Mouse (Mus musculus) left cerebral cortex, postnatal 4 days (tissue): ENCODE results near the gene Galnt18. TPM values are rescaled to one million over a fixed set of nuclear protein-coding genes. Genes with fewer than 3 reads are reported as not detected.

Source experiments
- DNase-seq: peaks from one replicate; pipeline ENCODE4 v3.0.0-alpha.2; 2022
- intact Hi-C: fragments of 180-260 bp; cut with DNase I; formaldehyde crosslinking; loops from one replicate; pipeline ENCODE4 v1.15.1; 2025
- total RNA-seq, 2 experiments: library from RNA; stranded (reverse); gene quantifications; 2 replicates each; pipeline ENCODE4 v1.2.3; 2021

The Galnt18 gene
- total RNA-seq, 2 experiments from 2014 or later = 28.9 to 30.6 TPM

- intact Hi-C loops = no loop called here
- DNase-seq = peak; percentile 41
Observed at GRCm38 (mm10) chr7:111588291-111588781, 191.4 kb downstream of the Galnt18 start.

- no peak for DNase-seq
- intact Hi-C loops = no loop called here
Observed at GRCm38 (mm10) chr7:111580547-111580946, 199.2 kb downstream of the Galnt18 start.

DNA sequence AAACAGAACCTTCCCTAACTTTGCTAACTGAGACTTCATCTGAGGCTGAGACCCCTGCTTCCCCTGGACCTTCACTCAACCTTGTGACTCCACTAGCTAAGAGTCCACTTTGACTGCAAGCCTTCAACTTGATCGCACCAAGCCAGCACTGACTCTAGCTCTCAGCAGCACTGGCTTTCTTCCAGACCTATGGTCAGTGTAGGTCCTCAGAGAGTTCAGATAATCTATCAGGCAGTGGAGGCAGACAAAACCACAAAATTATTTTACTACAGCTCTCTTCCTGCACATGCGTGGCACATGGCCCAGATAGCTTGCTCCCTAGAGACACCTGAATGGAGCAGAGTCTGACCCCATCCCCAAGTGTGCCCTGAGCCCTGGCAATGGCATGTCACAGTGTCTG is 204.7 kb downstream of the Galnt18 start:
- intact Hi-C loops = no loop called here
- DNase-seq = peak; percentile 33

DNA sequence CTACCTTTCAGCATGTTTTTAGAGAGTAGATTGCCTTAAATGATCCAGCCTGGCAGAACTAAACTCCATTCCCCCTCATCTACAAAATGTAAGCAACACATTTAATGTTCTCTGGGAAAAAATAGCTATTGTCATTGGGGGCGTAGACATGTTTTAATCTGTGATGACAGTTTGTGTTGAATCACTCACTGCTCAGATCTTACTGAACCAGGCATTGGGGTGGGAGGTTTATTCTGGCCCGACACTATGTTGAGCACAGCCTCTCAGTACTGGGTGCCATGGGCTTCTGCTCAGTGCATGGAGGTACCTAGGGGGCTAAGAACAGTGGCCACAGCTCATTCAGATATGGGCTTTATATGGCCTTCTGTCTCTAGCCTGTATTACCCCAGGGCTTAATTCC is 207.4 kb downstream of the Galnt18 start:
- no peak for DNase-seq
- intact Hi-C loops = no loop called here

- no peak for DNase-seq
- intact Hi-C loops = no loop called here
Observed at GRCm38 (mm10) chr7:111566838-111567237, 212.9 kb downstream of the Galnt18 start.

DNA sequence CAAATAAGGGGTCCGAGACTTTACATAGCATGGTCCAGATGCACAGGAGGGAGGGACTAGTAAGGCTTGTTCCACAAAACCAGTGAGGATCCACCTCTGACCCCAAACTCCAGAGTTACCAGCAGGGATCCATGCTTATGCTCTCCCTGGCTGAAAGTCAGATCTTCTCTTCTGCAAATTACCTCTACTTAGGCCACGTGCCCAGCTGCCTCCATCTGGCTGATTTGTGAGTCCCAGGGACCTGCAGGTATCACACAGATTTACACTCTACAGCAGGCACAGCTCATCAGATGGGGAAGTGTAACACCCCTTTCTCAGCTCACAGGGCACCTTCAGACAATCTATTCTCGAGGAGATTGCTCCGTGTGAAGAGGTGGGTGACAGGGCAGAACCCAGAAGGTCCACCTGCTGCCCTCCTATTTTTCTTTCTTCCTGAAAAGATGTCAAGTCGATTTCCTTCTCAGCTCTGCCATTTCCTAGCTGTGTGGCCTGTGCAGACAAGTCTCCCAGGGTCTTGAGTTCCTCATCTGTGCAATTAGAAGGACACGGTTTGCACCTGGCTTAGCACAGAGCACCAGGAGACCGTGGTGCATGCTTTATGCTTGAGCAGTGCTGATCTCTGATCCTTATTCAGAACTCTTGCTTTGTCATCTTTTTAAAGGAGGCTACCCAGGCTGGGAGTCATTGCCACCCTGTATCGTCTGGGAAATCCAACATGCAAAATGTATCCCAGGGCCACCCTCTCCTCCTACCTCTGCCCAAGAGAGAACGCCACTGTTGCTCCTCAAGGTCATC is 216.3 kb downstream of the Galnt18 start:
- DNase-seq = peak; percentile 32

GRCm38 (mm10) chr7:111560097-111560496 is 219.7 kb downstream of the Galnt18 start:
- no peak for DNase-seq
- intact Hi-C loops = no loop called here

More for the DNA sequence above, 216.3 kb downstream of the Galnt18 start:
- intact Hi-C loops = no loop called here

- DNase-seq = no peak
- intact Hi-C loops = loop anchor here (10.0 kb wide), 1 partner anchor 406 kb away; no protein-coding TSS in a partner anchor
Observed at GRCm38 (mm10) chr7:111559011-111559410, 220.8 kb downstream of the Galnt18 start.

DNA sequence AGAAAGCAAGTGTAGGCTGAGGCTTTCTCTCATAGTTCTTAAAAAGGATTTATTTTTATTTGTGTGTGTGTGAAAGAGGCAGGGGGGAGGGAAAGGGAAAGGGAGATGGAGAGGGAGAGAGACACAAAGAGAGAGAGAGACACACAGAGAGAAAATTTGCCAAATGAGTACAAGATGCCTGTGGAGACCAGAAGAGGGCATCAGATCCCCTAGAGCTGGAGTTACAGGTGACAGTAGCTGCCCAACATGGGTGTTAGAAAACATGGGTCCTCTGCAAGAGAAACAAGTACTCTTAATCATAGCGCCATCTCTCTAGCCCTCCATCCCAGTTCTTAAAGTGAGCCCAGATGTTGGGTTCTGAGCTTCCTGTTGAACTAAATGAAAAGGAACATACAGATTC is 228.8 kb downstream of the Galnt18 start:
- DNase-seq = no peak
- intact Hi-C loops = loop anchor here (10.0 kb wide), 1 partner anchor 414 kb away; no protein-coding TSS in a partner anchor

DNA sequence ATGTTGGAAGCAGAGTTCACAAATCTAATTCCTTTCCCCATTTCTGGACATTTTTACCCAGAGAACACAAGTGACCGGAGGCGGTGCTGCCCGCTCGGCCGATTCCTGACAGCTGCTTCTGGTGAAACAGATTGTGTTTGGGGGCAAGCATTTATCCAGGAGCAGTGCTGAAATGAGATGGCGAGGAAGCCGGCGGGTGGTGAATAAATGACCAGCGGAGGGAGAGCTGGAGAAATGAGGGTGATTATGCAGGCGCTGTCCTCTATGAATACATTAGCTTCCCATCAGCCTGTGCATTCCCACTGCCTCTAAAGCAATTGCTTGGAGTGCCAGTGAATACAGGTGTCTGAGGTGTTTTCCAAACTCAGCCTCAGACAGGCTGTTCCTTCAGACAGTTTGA is 232.7 kb downstream of the Galnt18 start:
- intact Hi-C loops = loop anchor here (10.0 kb wide), 1 partner anchor 228 kb away; the partner anchor contains the start of gene Galnt18
- peak; percentile 51 for DNase-seq

DNA sequence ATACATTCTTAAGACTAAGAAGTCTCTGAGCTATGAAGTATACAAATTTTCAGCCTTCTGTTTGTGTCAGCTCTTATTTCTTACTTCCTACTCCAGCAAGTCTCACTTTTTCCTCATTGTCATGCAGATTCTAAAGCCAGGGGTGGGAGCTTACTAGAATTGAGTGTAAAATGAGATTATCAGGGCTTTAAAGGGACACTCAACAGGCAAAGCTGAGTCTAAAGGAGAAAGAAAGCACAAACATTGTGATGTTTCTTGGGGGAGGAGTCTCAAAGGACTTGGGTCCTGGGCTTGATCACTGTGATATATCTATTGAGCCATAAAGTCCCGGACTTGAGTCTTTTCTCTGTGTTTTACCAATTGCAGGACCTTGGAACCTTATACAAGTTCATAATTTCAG is 234.2 kb downstream of the Galnt18 start:
- intact Hi-C loops = loop anchor here (10.0 kb wide), 1 partner anchor 229 kb away; the partner anchor contains the start of gene Galnt18
- no peak for DNase-seq

- intact Hi-C loops = no loop called here
- DNase-seq = no peak
Observed at GRCm38 (mm10) chr7:111537946-111538345, 241.8 kb downstream of the Galnt18 start.

GRCm38 (mm10) chr7:111534826-111535405 is 244.9 kb downstream of the Galnt18 start:
- intact Hi-C loops = no loop called here

DNA sequence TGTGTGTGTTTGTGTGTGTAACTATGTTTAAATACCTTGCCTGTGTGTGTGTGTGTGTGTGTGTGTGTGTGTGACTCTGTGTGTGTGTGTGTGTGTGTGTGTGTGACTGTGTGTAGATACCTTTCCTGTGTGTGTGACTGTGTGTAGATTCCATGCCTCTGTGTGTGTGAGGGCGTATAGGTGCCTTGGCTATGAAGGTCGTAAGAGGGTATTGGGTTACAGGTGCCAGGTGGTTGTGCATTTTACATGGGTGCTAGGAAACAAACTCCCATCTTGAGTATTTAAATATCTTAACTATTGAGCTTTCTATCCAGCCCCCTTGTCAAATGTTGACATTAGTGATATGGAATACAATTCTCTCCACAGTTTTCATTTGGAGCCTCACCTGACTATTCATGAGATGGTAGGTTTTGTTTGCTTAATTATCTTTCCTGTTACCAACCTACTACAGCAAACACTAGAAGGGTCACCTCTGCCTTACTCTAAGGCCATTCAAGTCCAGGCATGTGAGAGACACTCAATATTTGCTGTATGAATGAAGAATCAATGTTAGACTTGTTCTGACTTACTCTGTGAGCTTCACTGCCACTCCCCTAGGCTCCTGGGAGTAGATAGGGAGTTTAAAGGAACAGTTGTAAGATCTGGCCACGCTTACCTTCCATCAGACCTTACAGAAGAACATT is 250.7 kb downstream of the Galnt18 start:
- intact Hi-C loops = no loop called here
- DNase-seq = no peak

More at GRCm38 (mm10) chr7:111534826-111535405, 244.9 kb downstream of the Galnt18 start:
- DNase-seq = no peak

DNA sequence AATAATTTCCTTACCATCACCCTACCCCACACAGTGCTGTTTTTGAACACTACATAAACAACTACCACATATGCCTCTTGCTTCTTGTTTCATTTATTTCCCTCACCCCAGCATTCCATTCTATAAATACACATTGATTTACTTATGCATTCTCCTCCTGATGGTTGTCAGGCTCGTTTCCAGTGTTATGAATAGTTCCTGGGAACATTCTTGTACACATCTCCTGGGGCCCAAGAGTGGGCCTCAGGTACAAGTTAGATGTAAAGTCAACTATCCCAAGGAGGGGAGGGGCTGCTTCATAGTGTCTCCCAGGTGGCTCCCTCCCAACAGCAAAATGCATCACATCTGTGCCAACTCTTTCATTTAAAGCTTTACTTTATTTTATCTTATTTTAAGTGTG is 251.3 kb downstream of the Galnt18 start:
- no peak for DNase-seq
- intact Hi-C loops = no loop called here

DNA sequence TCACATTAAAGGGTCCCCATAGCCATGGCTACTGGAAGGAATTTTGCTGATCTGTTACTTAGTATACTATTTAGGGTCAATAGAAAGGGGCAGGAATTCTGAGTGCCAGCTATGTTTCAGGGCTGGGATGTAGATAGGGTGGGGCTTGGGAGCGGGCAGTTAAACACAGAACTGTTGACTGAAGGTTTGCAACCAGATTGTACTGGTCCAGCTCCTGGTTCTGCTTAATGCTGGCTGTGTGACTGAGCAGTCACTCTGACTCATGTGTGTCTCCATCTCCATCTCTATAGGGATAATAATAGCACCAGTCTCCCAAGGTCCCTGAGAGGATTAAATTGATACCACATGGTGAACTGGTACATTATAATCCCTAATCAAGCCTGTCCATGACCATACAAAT is 258.9 kb downstream of the Galnt18 start:
- no peak for DNase-seq
- intact Hi-C loops = no loop called here

DNA sequence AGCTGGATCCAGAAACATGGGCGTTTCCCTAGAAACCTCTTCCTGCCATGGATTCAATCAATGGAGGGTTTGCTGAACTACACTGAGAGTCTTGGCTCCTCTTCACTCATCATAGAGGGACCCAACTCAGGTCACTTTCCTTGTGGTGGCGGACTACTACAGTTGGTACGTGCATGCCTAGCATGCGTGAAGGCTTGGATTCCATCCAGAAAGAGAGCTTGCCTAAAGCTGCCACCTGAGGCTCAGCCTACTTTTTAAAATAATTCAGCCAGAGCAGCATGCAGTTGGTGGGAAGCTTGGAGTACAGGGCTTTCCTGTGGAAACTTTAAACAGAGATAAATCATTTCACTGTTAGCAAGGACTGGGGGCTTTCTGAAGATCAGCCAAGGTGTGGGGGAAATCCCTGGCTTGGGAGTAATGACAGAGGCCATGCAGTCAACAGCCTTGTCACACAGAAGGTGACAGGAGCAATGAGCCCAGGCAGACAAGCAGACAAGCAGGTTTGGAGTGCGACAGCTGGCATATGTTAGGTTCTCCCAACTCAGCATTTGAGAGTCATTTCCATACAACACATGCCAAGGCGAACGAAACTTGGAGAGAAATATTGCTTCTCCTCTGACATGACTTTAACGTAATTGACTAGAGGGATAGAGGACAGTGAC is 261.1 kb downstream of the Galnt18 start:
- DNase-seq = peak; percentile 45
- intact Hi-C loops = no loop called here

- intact Hi-C loops = no loop called here
- peak; percentile 80 for DNase-seq
Observed at GRCm38 (mm10) chr7:111516882-111517281, 262.9 kb downstream of the Galnt18 start.

- peak; percentile 17 for DNase-seq
- intact Hi-C loops = no loop called here
Observed at GRCm38 (mm10) chr7:111515471-111515870, 264.3 kb downstream of the Galnt18 start.

DNA sequence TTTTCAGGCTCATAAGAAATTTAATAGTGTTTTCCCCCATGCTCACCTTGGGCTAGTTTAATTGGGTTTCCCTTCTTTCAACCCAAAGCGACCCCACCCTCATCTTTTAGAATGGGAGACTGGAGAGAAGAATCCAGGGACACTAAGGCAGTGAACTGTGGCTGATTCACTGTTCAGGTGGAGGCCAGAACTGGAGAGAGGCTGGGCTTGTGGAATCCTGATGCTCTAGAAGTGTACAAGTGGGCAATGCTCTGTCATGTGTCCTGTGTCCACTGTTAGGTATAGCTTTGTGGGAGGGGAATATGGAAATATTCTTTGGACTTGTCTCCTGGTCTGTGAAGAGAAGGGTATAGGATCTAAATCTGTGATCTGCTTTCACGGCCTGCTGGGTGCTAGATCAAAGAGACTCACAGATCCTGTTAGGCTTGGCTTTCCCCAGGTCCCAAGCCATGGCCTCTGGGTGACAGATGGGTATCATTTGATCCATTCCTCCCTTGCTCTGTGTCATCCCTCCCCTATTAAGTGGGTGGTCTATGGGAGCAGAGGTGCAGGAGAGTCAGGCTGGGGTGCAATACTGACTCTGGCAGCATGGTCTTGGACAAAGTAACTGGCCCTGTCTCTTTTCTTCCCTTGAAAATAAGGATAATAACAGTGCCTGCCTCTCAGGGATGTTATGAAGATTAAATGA is 270.5 kb downstream of the Galnt18 start:
- intact Hi-C loops = no loop called here

More for the DNA sequence above, 270.5 kb downstream of the Galnt18 start:
- no peak for DNase-seq
